Mouse (Mus musculus): ENCODE measurements at regions not wholly inside any gene's neighbourhood (a gene's known extent, or its start where the extent isn't known, plus 50 kb on each side); places are given as distances from the start of the nearest gene placed in this dataset.

DNA sequence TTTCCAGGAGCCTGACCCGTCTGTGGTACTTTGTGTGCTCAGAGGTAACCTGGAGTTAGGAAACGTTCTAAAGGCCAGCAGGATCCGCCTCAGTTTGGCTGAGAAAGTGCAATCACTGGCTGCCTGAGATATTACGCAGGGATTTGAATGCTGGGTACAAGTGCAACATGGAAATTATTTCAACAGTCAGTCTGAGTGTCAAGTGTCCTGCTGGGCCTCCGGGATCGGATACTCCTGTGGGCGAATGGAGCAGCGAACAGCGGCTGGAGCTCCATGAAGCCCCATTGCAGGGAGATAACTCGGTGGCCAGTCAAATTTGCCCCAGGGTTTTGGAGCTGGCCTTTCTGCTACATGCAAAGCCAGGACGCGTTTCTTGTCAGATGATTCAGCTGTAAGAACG is 332.4 kb downstream of the Foxo1 start:
- no peaks in the 10 kb centered on the region for H3K9me3 ChIP-seq (replicated peaks; ENCODE audit: control insufficient read depth, low read length)
- no peak overlapping the region for H3K4me2 ChIP-seq (ENCODE audit: low read depth, low read length)
- no peaks in the 10 kb centered on the region for H3K27me3 ChIP-seq (ENCODE audit: control insufficient read depth, insufficient read depth, low read depth, low read length)
- 0 out of 2 replicates have a peak, but pooled peaks have one; percentile 32 for ATAC-seq (ENCODE audit: low read depth)
- H3K36me3 ChIP-seq (ENCODE audit: control insufficient read depth, insufficient read depth): no peaks in the 10 kb centered on the region
- no peak overlapping the region for H3K27ac ChIP-seq (ENCODE audit: low read length)
- H3K4me3 ChIP-seq (ENCODE audit: low read depth, low read length): no peak overlapping the region
- 72% methylated on average over 13 of the region's 13 CpGs for WGBS (ENCODE audit: insufficient replicate concordance)
- H3K9ac ChIP-seq (ENCODE audit: low read depth, low read length): no peak overlapping the region
- no peaks in the 10 kb centered on the region for H3K4me1 ChIP-seq (ENCODE audit: control insufficient read depth, low read depth, low read length)

DNA sequence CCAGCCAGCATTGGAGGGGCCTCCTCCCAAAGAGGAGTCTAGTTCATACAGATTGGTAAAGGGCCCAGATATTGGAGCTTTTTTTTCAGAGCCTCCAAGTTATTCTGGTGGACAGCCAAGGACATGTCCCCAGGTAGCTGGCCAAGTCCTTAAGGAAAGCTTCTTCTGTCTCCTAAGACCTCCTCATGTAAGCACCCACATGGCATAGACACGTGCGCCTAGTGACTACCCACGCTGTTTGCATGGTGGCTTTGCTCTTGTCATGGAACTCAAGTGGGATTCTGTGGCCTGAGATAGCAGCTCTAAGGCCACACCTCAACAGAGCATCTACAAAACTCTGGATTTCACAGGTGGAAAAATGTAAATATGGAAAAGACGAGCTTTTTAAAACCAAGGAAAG is 332.0 kb downstream of the Foxo1 start:
- Histone ChIP-seq H3K27ac (ENCODE audit: low read length) (no peak overlapping the region), H3K9me3 (replicated peaks; ENCODE audit: control insufficient read depth, low read length) (no peaks in the 10 kb centered on the region), H3K4me3 (ENCODE audit: low read depth, low read length) (no peak overlapping the region), H3K4me2 (ENCODE audit: low read depth, low read length) (no peak overlapping the region), H3K4me1 (ENCODE audit: control insufficient read depth, low read depth, low read length) (no peaks in the 10 kb centered on the region), H3K9ac (ENCODE audit: low read depth, low read length) (no peak overlapping the region), H3K27me3 (ENCODE audit: control insufficient read depth, insufficient read depth, low read depth, low read length) (no peaks in the 10 kb centered on the region), H3K36me3 (ENCODE audit: control insufficient read depth, insufficient read depth) (no peaks in the 10 kb centered on the region)
- 66% methylated on average over 4 of the region's 4 CpGs for WGBS (ENCODE audit: insufficient replicate concordance)
- no peak for ATAC-seq (ENCODE audit: low read depth)

DNA sequence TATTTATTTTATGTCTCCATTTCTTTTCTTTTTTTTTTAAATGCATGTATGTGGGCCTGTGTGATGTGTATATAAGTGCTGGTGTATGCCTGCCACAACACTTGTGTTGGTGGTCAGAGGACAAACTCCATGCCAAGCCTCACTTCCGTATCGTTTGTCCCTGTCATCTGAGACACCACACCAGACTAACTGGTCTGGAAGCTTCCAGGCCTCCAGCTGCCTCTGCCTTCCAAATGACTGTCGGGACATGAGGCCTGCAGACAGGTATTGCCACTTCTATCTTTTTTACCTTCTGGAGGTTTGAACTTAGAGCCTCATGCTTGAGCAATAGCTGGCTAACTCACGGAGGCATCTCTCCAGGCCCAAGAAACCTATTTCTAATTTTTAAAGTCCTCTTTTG is 318.3 kb downstream of the Foxo1 start:
- WGBS (ENCODE audit: insufficient replicate concordance): 57% methylated on average over 4 of the region's 4 CpGs
- no peak overlapping the region for H3K9ac ChIP-seq (ENCODE audit: low read depth, low read length)
- no peaks in the 10 kb centered on the region for H3K27me3 ChIP-seq (ENCODE audit: control insufficient read depth, insufficient read depth, low read depth, low read length)
- H3K4me3 ChIP-seq (ENCODE audit: low read depth, low read length): no peak overlapping the region
- no peak overlapping the region for H3K27ac ChIP-seq (ENCODE audit: low read length)
- no peaks in the 10 kb centered on the region for H3K4me1 ChIP-seq (ENCODE audit: control insufficient read depth, low read depth, low read length)
- H3K4me2 ChIP-seq (ENCODE audit: low read depth, low read length): no peak overlapping the region
- ATAC-seq (ENCODE audit: low read depth): no peak
- no peaks in the 10 kb centered on the region for H3K36me3 ChIP-seq (ENCODE audit: control insufficient read depth, insufficient read depth)
- no peaks in the 10 kb centered on the region for H3K9me3 ChIP-seq (replicated peaks; ENCODE audit: control insufficient read depth, low read length)

DNA sequence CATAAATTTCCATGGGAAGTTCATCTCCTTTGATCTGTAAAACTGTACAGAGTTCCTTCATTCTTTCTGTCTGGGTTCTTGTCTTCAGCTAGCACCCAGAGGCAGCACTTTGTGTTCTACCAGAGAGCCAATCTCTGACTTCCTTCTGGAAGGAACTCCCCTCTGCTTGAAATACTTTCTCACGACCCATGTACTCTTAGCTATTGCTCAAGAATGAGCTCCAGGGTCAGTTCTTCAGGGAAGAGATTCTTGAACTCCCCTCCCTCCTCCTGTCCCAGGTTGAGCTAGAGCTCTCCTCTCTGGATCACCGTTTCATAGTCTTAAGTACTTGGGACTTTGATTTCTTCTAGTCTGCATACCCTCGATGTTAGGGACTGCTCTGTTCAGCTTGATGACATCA is 311.8 kb downstream of the Foxo1 start:
- no peak overlapping the region for H3K9ac ChIP-seq (ENCODE audit: low read depth, low read length)
- H3K36me3 ChIP-seq (ENCODE audit: control insufficient read depth, insufficient read depth): no peaks in the 10 kb centered on the region
- H3K4me3 ChIP-seq (ENCODE audit: low read depth, low read length): no peak overlapping the region
- 48% methylated on average over 3 of the region's 3 CpGs for WGBS (ENCODE audit: insufficient replicate concordance)
- no peaks in the 10 kb centered on the region for H3K27me3 ChIP-seq (ENCODE audit: control insufficient read depth, insufficient read depth, low read depth, low read length)
- no peaks in the 10 kb centered on the region for H3K9me3 ChIP-seq (replicated peaks; ENCODE audit: control insufficient read depth, low read length)
- ATAC-seq (ENCODE audit: low read depth): no peak
- H3K4me2 ChIP-seq (ENCODE audit: low read depth, low read length): no peak overlapping the region
- H3K4me1 ChIP-seq (ENCODE audit: control insufficient read depth, low read depth, low read length): no peaks in the 10 kb centered on the region
- no peak overlapping the region for H3K27ac ChIP-seq (ENCODE audit: low read length)

DNA sequence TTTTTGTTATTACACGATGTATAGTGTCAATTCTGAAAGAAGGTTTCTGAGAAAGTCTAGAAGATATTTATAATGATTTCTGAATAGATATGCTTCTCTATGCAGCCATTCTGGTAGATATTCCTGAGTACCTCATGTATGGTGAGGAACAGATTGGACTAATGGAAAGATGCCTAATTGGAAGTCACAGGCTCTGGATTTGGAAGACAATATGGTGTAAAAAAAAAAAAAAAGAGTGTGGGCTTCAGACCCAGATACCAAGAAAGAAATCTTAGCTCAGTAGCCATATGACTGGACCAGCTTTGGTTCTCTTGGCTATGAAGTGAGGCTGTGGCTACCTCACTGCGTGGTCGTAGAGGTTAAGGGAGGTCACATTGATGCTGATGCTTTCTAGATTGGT is 311.0 kb downstream of the Foxo1 start:
- H3K4me1 ChIP-seq (ENCODE audit: control insufficient read depth, low read depth, low read length): no peaks in the 10 kb centered on the region
- no peaks in the 10 kb centered on the region for H3K36me3 ChIP-seq (ENCODE audit: control insufficient read depth, insufficient read depth)
- no peak for ATAC-seq (ENCODE audit: low read depth)
- H3K27me3 ChIP-seq (ENCODE audit: control insufficient read depth, insufficient read depth, low read depth, low read length): no peaks in the 10 kb centered on the region
- no peak overlapping the region for H3K4me3 ChIP-seq (ENCODE audit: low read depth, low read length)
- H3K27ac ChIP-seq (ENCODE audit: low read length): no peak overlapping the region
- H3K4me2 ChIP-seq (ENCODE audit: low read depth, low read length): no peak overlapping the region
- no peak overlapping the region for H3K9ac ChIP-seq (ENCODE audit: low read depth, low read length)
- WGBS (ENCODE audit: insufficient replicate concordance): 67% methylated on average over 3 of the region's 3 CpGs
- no peaks in the 10 kb centered on the region for H3K9me3 ChIP-seq (replicated peaks; ENCODE audit: control insufficient read depth, low read length)

DNA sequence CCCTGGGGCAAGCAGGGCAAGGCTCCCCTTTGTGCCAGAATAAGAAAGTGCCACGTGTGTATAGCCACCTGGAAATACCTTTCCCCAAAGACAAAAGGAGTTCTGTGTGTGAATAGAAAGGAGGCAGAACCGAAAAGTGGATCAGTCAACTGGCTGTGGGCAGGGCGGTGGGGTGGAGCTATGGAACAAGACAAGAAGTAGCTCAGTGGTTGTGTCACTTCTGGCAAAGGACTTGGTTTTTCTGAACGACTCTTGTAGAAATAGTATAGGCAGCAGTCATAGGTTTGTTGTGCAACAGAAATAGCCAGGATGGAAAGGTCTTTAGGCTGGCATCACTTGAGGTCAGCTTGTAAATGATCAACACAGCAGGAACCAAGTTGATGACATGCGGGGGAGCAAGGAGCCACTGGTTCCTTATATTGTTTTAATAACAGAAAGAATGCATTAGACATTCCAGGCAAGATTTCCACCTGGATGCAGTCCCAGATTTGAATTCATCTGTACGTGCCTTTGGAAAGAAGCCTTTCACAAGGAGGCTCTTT is 308.6 kb downstream of the Foxo1 start:
- Histone ChIP-seq H3K4me2 (ENCODE audit: low read depth, low read length) (no peak overlapping the region), H3K4me1 (ENCODE audit: control insufficient read depth, low read depth, low read length) (no peaks in the 10 kb centered on the region), H3K27ac (ENCODE audit: low read length) (no peak overlapping the region), H3K9me3 (replicated peaks; ENCODE audit: control insufficient read depth, low read length) (no peaks in the 10 kb centered on the region), H3K4me3 (ENCODE audit: low read depth, low read length) (no peak overlapping the region), H3K27me3 (ENCODE audit: control insufficient read depth, insufficient read depth, low read depth, low read length) (no peaks in the 10 kb centered on the region), H3K9ac (ENCODE audit: low read depth, low read length) (no peak overlapping the region), H3K36me3 (ENCODE audit: control insufficient read depth, insufficient read depth) (no peaks in the 10 kb centered on the region)
- no peak for ATAC-seq (ENCODE audit: low read depth)
- WGBS (ENCODE audit: insufficient replicate concordance): 41% methylated on average over 6 of the region's 6 CpGs

DNA sequence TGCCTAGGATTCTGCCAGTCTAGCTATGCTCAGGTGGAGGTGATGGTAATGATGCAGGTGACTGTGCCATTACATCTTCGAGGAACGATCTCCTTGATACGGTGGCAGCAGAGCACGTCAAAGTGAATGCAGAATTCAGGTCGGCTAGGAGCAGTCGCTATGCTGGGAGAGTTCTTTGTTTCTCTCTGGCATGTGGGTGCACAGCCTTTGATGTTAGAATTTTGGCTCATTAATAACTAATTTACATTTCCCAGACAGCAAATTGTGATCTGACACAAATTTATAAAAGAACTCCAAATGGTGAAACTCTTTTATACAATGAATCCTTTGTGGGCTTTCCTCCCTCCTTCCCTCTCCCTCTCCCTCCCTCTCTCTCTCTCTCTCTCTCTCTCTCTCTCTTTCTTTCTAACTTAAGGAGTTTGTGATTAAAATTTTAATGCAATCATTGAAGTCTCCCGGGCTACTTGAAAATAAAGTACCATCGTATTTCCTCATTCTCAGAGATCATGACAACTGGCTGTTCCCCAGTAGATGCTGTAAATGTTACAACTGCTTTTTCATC is 307.2 kb downstream of the Foxo1 start:
- H3K36me3 ChIP-seq (ENCODE audit: control insufficient read depth, insufficient read depth): no peaks in the 10 kb centered on the region
- no peak for ATAC-seq (ENCODE audit: low read depth)
- H3K27me3 ChIP-seq (ENCODE audit: control insufficient read depth, insufficient read depth, low read depth, low read length): no peaks in the 10 kb centered on the region
- 69% methylated on average over 8 of the region's 8 CpGs for WGBS (ENCODE audit: insufficient replicate concordance)
- no peak overlapping the region for H3K4me2 ChIP-seq (ENCODE audit: low read depth, low read length)
- H3K9me3 ChIP-seq (replicated peaks; ENCODE audit: control insufficient read depth, low read length): no peaks in the 10 kb centered on the region
- no peak overlapping the region for H3K4me3 ChIP-seq (ENCODE audit: low read depth, low read length)
- no peaks in the 10 kb centered on the region for H3K4me1 ChIP-seq (ENCODE audit: control insufficient read depth, low read depth, low read length)
- no peak overlapping the region for H3K27ac ChIP-seq (ENCODE audit: low read length)
- no peak overlapping the region for H3K9ac ChIP-seq (ENCODE audit: low read depth, low read length)

DNA sequence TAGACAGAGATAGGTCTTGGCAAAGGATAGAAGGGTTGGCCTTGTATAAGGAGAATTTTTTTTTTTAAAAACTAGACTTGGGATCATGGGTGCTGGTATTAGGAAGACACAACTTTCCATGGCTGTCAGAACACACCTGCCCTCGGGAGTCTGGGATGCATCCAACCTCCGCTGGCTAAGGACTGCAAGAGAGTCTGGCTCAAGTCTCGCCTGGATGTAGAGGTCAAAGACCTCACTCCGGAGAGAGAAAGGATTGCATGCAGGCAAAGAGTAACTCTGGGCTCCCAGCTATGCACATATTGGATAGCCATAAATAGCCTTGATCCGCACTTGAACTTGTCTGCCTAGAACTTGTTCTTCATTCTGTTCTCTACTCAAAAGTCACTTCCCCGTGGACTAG is 306.2 kb downstream of the Foxo1 start:
- Histone ChIP-seq H3K9me3 (replicated peaks; ENCODE audit: control insufficient read depth, low read length) (no peaks in the 10 kb centered on the region), H3K4me1 (ENCODE audit: control insufficient read depth, low read depth, low read length) (no peaks in the 10 kb centered on the region), H3K4me3 (ENCODE audit: low read depth, low read length) (no peak overlapping the region), H3K27ac (ENCODE audit: low read length) (no peak overlapping the region), H3K36me3 (ENCODE audit: control insufficient read depth, insufficient read depth) (no peaks in the 10 kb centered on the region), H3K27me3 (ENCODE audit: control insufficient read depth, insufficient read depth, low read depth, low read length) (no peaks in the 10 kb centered on the region), H3K4me2 (ENCODE audit: low read depth, low read length) (no peak overlapping the region), H3K9ac (ENCODE audit: low read depth, low read length) (no peak overlapping the region)
- 62% methylated on average over 6 of the region's 6 CpGs for WGBS (ENCODE audit: insufficient replicate concordance)
- ATAC-seq (ENCODE audit: low read depth): no peak

DNA sequence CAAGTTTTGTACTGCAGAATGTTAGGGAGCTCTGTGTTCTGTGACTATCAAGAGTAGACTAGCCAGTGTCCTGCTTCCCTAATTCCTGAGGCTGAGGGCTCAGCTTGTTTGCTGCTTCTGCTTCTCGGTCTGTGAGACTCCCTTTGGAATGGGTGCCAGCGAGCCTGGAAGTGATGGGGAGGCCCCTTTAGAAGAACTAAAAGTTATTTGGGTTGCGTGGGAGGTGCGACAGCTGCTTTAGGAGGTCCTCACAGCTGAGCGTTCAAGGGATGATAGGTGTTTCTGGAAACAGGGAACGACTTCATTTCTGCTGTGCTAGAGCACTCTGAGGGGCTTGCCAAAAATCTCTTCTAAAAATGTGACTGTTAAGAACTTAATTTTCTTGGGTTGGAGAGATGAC is 305.7 kb downstream of the Foxo1 start:
- Histone ChIP-seq H3K9me3 (replicated peaks; ENCODE audit: control insufficient read depth, low read length) (no peaks in the 10 kb centered on the region), H3K36me3 (ENCODE audit: control insufficient read depth, insufficient read depth) (no peaks in the 10 kb centered on the region), H3K4me1 (ENCODE audit: control insufficient read depth, low read depth, low read length) (no peaks in the 10 kb centered on the region), H3K27me3 (ENCODE audit: control insufficient read depth, insufficient read depth, low read depth, low read length) (no peaks in the 10 kb centered on the region), H3K4me3 (ENCODE audit: low read depth, low read length) (no peak overlapping the region), H3K27ac (ENCODE audit: low read length) (no peak overlapping the region), H3K4me2 (ENCODE audit: low read depth, low read length) (no peak overlapping the region), H3K9ac (ENCODE audit: low read depth, low read length) (no peak overlapping the region)
- WGBS (ENCODE audit: insufficient replicate concordance): 68% methylated on average over 6 of the region's 6 CpGs
- no peak for ATAC-seq (ENCODE audit: low read depth)
